Mouse (Mus musculus) erythroblast, embryonic 14.5 days (primary cell): ENCODE results near the gene Actl7a.

Experiments
- GATA1 ChIP-seq: IDR thresholded peaks from 2 replicates; pipeline ENCODE4 v1.6.1; 2012; ENCODE audit warnings: low read length, inconsistent platforms, mixed read lengths
- TAL1 ChIP-seq: IDR thresholded peaks from 3 replicates; pipeline ENCODE4 v1.6.1; 2012; ENCODE audit warnings: low read length, inconsistent platforms, mixed read lengths

- TF ChIP-seq GATA1 (no peak), TAL1 (no peak)
These were observed 41.0 kb upstream of the Actl7a start for GRCm38 (mm10) chr4:56702234-56702633.
